Mouse (Mus musculus): ENCODE data around the gene Arl3.

DNA sequence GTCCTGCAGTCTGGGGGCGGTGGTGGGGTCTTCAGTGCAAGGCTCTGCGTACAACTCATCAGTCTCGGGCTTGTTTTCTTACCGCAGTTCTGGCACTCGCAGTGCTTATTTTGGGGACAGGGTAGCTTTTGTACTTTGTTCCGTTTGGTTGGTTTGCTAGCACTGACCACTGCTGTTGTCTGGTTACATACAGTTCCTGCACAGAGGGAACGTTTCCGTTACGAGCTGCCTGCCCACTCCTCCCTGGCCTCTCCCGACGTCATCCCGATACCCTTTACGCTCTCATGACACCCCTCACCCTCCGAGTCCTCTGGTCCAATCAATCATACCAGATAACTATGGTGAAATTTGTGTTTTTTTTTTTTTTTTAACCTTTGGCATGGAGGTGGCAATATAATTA lies 28.5 kb upstream of the Arl3 start:
- TF ChIP-seq CTCF (IDR thresholded peaks at IDR 0.05; ENCODE audit: low read depth) = no peak
- TF ChIP-seq EP300 (optimal IDR thresholded peaks at IDR 0.05) = no peak

All from stomach, postnatal 0 days (tissue).